Mouse (Mus musculus) embryo, embryonic 11.5 days (tissue): Measurements from ENCODE around the gene Pcsk5.

Experiments
- DNase-seq: peaks from one replicate; pipeline ENCODE4 v3.0.0-alpha.2; 2012; ENCODE audit warnings: low read depth, low spot score

Gene Pcsk5

GRCm38 (mm10) chr19:17812661-17813060, 24.8 kb downstream of the Pcsk5 start:
- no peak for DNase-seq

- DNase-seq: no peak
Observed at GRCm38 (mm10) chr19:17806626-17807025, 30.8 kb downstream of the Pcsk5 start.

GRCm38 (mm10) chr19:17800798-17801197, 36.6 kb downstream of the Pcsk5 start:
- DNase-seq: no peak

GRCm38 (mm10) chr19:17799419-17800185, 37.8 kb downstream of the Pcsk5 start:
- DNase-seq: no peak

GRCm38 (mm10) chr19:17793457-17793856, 44.0 kb downstream of the Pcsk5 start:
- no peak for DNase-seq

- no peak for DNase-seq
Observed at GRCm38 (mm10) chr19:17791485-17792052, 45.9 kb downstream of the Pcsk5 start.

- no peak for DNase-seq
Observed at GRCm38 (mm10) chr19:17788617-17789317, 48.7 kb downstream of the Pcsk5 start.

GRCm38 (mm10) chr19:17786744-17787143, 50.7 kb downstream of the Pcsk5 start:
- no peak for DNase-seq

GRCm38 (mm10) chr19:17784401-17785192, 52.8 kb downstream of the Pcsk5 start:
- no peak for DNase-seq

GRCm38 (mm10) chr19:17783231-17783630, 54.2 kb downstream of the Pcsk5 start:
- DNase-seq: no peak

GRCm38 (mm10) chr19:17781323-17781722, 56.1 kb downstream of the Pcsk5 start:
- no peak for DNase-seq

GRCm38 (mm10) chr19:17775943-17776342, 61.5 kb downstream of the Pcsk5 start:
- no peak for DNase-seq

- DNase-seq: no peak
Observed at GRCm38 (mm10) chr19:17775097-17775496, 62.3 kb downstream of the Pcsk5 start.

- no peak for DNase-seq
Observed at GRCm38 (mm10) chr19:17774061-17774460, 63.4 kb downstream of the Pcsk5 start.

- no peak for DNase-seq
Observed at GRCm38 (mm10) chr19:17769610-17770399, 67.6 kb downstream of the Pcsk5 start.

- DNase-seq: no peak
Observed at GRCm38 (mm10) chr19:17765001-17765400, 72.4 kb downstream of the Pcsk5 start.

- no peak for DNase-seq
Observed at GRCm38 (mm10) chr19:17762740-17763139, 74.7 kb downstream of the Pcsk5 start.

- no peak for DNase-seq
Observed at GRCm38 (mm10) chr19:17761678-17762077, 75.8 kb downstream of the Pcsk5 start.

- DNase-seq: no peak
Observed at GRCm38 (mm10) chr19:17752841-17753240, 84.6 kb downstream of the Pcsk5 start.

- DNase-seq: no peak
Observed at GRCm38 (mm10) chr19:17748331-17748730, 89.1 kb downstream of the Pcsk5 start.

GRCm38 (mm10) chr19:17745380-17745779, 92.1 kb downstream of the Pcsk5 start:
- no peak for DNase-seq
